Mouse (Mus musculus): ENCODE measurements around the gene Olfr809. TPM values are rescaled to one million over a fixed set of nuclear protein-coding genes. Genes with fewer than 3 reads are reported as not detected.

Gene Olfr809
- polyA plus RNA-seq (2016; fragmentation: Nextera tagmentation; extraction: Ambion mirVana), result not detected in 2 replicates

DNA sequence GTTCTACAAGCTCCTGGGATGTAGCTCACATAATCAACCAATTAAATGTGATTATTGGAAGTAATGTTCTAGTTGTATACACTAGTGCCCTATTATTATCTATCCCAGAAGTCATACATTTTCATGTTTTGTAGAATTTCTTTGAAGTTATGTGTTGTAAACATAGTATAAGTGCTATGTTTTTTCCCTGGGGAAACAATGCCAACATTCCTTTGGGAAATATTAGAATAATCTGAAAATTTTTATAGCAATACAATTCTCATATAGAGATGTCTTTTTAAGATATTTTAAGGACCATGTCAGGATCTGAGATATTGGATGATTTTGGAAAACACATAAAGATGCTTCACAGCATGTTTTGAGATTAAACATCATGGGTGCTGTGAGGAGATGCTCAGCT is at the start of gene Olfr809:
Gene Olfr809, plus strand, starts transcription at position 301 of the 400 bp plus-strand sequence.
- Histone ChIP-seq H3K4me2 (replicated peaks) (no peak within 1 kb of the TSS), H3K27ac (no peak within 1 kb of the TSS), H3K36me3 (no peaks in the 10 kb centered on the region), H3K27me3 (no peaks in the 10 kb centered on the region), H3K4me1 (no peaks in the 10 kb centered on the region), H3K9ac (no peak within 1 kb of the TSS), H3K9me3 (replicated peaks) (no peaks in the 10 kb centered on the region), H3K4me3 (no peak within 1 kb of the TSS)
- ATAC-seq (ENCODE audit: low FRiP score), result no peak

DNA sequence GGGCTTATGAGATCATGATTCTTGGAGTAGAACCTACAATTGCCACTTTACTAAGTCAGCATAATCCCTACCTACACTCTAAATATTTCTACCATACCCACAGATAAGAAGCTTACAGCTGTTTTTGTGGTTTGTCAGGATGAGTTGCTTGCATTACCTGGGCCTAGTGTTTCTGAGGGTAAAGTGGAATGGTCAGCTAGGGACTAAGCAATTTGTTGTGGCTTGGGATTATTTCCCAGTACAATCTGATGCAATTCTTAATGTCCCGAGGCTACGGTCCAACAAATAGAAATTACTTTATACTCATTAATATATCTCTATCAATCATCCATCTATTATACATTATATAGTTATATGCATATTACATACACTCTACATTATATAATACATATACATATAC is 45.2 kb upstream of the Olfr809 start, which contains the start of gene Olfr805:
Gene Olfr805, minus strand, starts transcription at position 101 of the 400 bp plus-strand sequence.
- no peak within 1 kb of the TSS for H3K9ac ChIP-seq
- no peaks in the 10 kb centered on the region for H3K36me3 ChIP-seq
- H3K27ac ChIP-seq, result no peak within 1 kb of the TSS
- H3K9me3 ChIP-seq (replicated peaks), result no peaks in the 10 kb centered on the region
- 95% methylated on average over 2 of the region's 2 CpGs for WGBS
- no peak within 1 kb of the TSS for H3K4me3 ChIP-seq
- H3K4me2 ChIP-seq (replicated peaks), result no peak within 1 kb of the TSS
- H3K4me1 ChIP-seq, result no peaks in the 10 kb centered on the region
- no peaks in the 10 kb centered on the region for H3K27me3 ChIP-seq
- no peak for ATAC-seq (ENCODE audit: low FRiP score)

DNA sequence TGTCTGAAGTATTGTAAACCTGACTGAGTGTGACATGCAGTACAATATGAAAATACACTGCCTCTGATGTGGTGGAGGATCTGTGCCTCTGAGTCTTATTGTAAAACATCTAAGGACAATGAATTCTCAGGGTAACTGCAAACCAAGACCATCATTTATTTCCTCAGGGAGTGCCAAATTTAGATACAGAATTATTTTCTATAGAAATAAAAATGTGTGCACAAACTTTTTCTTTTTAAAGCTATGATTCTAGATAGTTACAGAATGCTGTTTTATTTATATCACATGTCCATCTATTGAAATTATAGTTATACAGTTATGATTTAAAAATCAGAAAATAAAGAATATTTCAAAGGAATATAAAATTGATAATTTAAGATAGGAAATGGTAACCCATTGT is 32.6 kb upstream of the Olfr809 start, which contains the start of gene Olfr806:
Gene Olfr806, minus strand, starts transcription at position 101 of the 400 bp plus-strand sequence.
- no peaks in the 10 kb centered on the region for H3K4me1 ChIP-seq
- H3K27ac ChIP-seq, result no peak within 1 kb of the TSS
- no peak within 1 kb of the TSS for H3K4me2 ChIP-seq (replicated peaks)
- H3K27me3 ChIP-seq, result no peaks in the 10 kb centered on the region
- H3K4me3 ChIP-seq, result no peak within 1 kb of the TSS
- no peak for ATAC-seq (ENCODE audit: low FRiP score)
- no peaks in the 10 kb centered on the region for H3K36me3 ChIP-seq
- no peaks in the 10 kb centered on the region for H3K9me3 ChIP-seq (replicated peaks)
- H3K9ac ChIP-seq, result no peak within 1 kb of the TSS

DNA sequence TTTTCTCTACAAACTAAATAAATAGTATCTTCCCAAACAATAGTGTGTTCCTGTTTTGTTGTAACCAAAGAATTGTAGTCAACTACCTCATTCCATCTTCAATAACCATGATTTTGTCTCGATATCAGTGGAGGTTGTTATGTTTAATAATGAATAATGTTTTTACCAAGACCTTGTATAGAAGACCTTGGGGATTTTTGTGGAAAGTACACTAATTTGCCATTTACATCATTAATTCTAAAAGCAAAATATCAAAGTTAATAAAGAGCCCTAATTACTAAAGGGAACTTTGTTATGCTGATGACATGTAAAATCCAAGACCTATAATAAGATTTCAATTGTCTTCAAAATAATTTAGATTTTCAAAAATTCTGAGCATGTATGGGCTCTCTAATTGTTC is 16.7 kb upstream of the Olfr809 start, which contains the start of gene Olfr807:
Gene Olfr807, minus strand, starts transcription at position 101 of the 400 bp plus-strand sequence.
- Histone ChIP-seq H3K4me2 (replicated peaks) (no peak within 1 kb of the TSS), H3K36me3 (no peaks in the 10 kb centered on the region), H3K27me3 (no peaks in the 10 kb centered on the region), H3K9me3 (replicated peaks) (no peaks in the 10 kb centered on the region), H3K27ac (no peak within 1 kb of the TSS), H3K4me1 (no peaks in the 10 kb centered on the region), H3K4me3 (no peak within 1 kb of the TSS), H3K9ac (no peak within 1 kb of the TSS)
- no peak for ATAC-seq (ENCODE audit: low FRiP score)
- WGBS, result 91% methylated on average over 1 of the region's 1 CpGs

DNA sequence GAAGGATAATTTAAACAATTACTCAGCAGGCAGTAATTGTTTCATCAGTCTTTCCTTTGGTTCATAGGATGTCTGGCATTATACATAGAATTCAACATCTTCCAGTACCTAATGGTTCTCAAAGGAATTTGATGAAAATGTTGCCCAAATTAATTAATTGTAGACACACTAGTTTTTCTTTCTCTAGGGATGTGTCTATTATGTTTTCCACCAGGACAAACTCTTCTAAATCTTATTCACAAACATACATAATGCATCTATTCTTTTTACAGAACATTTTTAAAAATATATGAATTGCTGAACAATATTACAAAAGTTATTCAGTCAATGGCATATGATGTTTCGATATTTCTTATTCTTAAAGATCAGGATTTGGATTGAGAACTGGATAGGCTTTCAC is 9.3 kb upstream of the Olfr809 start, which contains the start of gene Olfr808:
Gene Olfr808, plus strand, starts transcription at position 301 of the 400 bp plus-strand sequence.
- no peak for ATAC-seq (ENCODE audit: low FRiP score)
- no peaks in the 10 kb centered on the region for H3K27me3 ChIP-seq
- H3K4me2 ChIP-seq (replicated peaks), result no peak within 1 kb of the TSS
- no peaks in the 10 kb centered on the region for H3K36me3 ChIP-seq
- H3K9ac ChIP-seq, result no peak within 1 kb of the TSS
- H3K27ac ChIP-seq, result no peak within 1 kb of the TSS
- H3K4me1 ChIP-seq, result no peaks in the 10 kb centered on the region
- no peaks in the 10 kb centered on the region for H3K9me3 ChIP-seq (replicated peaks)
- no peak within 1 kb of the TSS for H3K4me3 ChIP-seq
- WGBS, result 92% methylated on average over 1 of the region's 1 CpGs

DNA sequence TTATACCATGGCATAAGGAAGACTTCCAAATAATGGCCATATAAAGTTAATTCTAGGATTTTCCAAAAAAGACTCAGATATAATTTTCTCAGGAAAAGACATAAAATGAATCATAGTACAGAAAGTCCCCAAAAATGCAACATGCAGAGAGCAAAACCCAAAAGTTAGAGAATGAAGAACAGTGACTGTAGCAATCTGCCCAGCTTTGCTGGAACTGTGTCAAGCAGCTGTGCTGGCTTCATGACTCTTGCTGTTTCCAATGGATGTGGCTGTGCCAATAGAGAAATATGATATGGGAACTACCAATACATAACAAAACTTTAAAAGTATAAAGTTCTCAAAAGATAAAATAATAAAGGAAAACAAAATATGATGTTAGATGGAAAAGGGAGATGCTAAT is 3.7 kb downstream of the Olfr809 start:
- no peak overlapping the region for H3K27ac ChIP-seq
- H3K9me3 ChIP-seq (replicated peaks), result no peaks in the 10 kb centered on the region
- no peak for ATAC-seq (ENCODE audit: low FRiP score)

DNA sequence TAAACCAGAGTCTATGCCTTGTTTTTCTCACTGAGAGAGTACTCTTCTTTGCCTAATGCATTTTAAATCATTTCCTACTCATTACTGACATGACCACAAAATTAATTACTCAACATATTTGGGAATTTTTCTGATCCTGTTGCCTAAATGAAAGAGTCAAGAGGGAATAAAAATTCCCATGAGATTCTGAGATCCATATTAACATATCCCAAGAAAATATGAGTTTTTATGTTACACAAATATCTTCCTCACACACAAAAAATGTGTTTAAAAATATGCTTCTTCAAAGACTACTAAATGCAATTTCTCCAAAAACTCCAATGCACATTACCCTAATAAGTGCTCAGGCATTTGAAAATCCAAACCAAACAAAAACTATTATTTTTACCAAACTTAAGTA is 20.4 kb downstream of the Olfr809 start, which contains the start of gene Olfr810:
Gene Olfr810, minus strand, starts transcription at position 101 of the 400 bp plus-strand sequence.
- H3K9ac ChIP-seq, result no peak within 1 kb of the TSS
- H3K4me1 ChIP-seq, result no peaks in the 10 kb centered on the region
- no peaks in the 10 kb centered on the region for H3K36me3 ChIP-seq
- no peaks in the 10 kb centered on the region for H3K27me3 ChIP-seq
- no peaks in the 10 kb centered on the region for H3K9me3 ChIP-seq (replicated peaks)
- H3K4me2 ChIP-seq (replicated peaks), result no peak within 1 kb of the TSS
- no peak for ATAC-seq (ENCODE audit: low FRiP score)
- no peak within 1 kb of the TSS for H3K4me3 ChIP-seq
- H3K27ac ChIP-seq, result no peak within 1 kb of the TSS

More for the DNA sequence above, 3.7 kb downstream of the Olfr809 start:
- Histone ChIP-seq H3K4me2 (replicated peaks) (no peak overlapping the region), H3K4me3 (no peak overlapping the region), H3K9ac (no peak overlapping the region), H3K36me3 (no peaks in the 10 kb centered on the region), H3K27me3 (no peaks in the 10 kb centered on the region), H3K4me1 (no peaks in the 10 kb centered on the region)

DNA sequence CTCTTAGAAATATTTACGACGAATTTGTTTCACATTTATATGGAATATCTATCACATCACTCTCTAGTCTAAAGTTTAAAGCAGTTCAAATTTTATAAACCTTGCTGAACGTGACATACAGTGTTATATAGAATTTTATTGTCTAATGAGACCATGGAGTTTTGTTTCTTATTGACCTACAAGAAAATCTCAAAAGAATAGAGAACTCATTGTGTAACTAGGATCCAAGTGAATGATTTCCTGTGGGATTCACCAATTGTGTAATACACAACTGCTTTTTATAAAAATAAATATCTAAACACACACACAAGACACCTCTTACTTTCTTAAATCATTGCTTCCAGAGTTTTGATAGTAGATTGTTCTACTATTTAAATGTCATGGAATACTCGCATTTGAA is 29.9 kb downstream of the Olfr809 start, which contains the start of gene Olfr811:
Gene Olfr811, minus strand, starts transcription at position 101 of the 400 bp plus-strand sequence.
- Histone ChIP-seq H3K27ac (no peak within 1 kb of the TSS), H3K4me3 (no peak within 1 kb of the TSS), H3K27me3 (no peaks in the 10 kb centered on the region), H3K9me3 (replicated peaks) (no peaks in the 10 kb centered on the region), H3K4me2 (replicated peaks) (no peak within 1 kb of the TSS), H3K36me3 (no peaks in the 10 kb centered on the region), H3K9ac (no peak within 1 kb of the TSS), H3K4me1 (no peaks in the 10 kb centered on the region)
- 86% methylated on average over 4 of the region's 4 CpGs for WGBS
- ATAC-seq (ENCODE audit: low FRiP score), result no peak

Small RNAs within 50 kb of the gene (microRNA-seq; reads per million reads assigned to microRNA genes)
- not detected for gene Gm24485

Other genes starting within 250 kb of the Olfr809 start
- gene Olfr792, start 235.5 kb upstream of the Olfr809 start, polyA plus RNA-seq (2016; fragmentation: Nextera tagmentation; extraction: Ambion mirVana), result not detected in 2 replicates
- gene Olfr794, start 207.0 kb upstream of the Olfr809 start, polyA plus RNA-seq (2016; fragmentation: Nextera tagmentation; extraction: Ambion mirVana), result not detected in 2 replicates
- gene Olfr796, start 162.1 kb upstream of the Olfr809 start, polyA plus RNA-seq (2016; fragmentation: Nextera tagmentation; extraction: Ambion mirVana), result not detected in 2 replicates
- gene Olfr798, start 146.7 kb upstream of the Olfr809 start, polyA plus RNA-seq (2016; fragmentation: Nextera tagmentation; extraction: Ambion mirVana), result not detected in 2 replicates
- not detected in 2 replicates for gene Olfr799, start 137.2 kb upstream of the Olfr809 start, polyA plus RNA-seq (2016; fragmentation: Nextera tagmentation; extraction: Ambion mirVana)
- gene Olfr800, start 116.9 kb upstream of the Olfr809 start, polyA plus RNA-seq (2016; fragmentation: Nextera tagmentation; extraction: Ambion mirVana), result not detected in 2 replicates
- gene Olfr801, start 100.8 kb upstream of the Olfr809 start, polyA plus RNA-seq (2016; fragmentation: Nextera tagmentation; extraction: Ambion mirVana), result not detected in 2 replicates
- gene Olfr802, start 86.5 kb upstream of the Olfr809 start, polyA plus RNA-seq (2016; fragmentation: Nextera tagmentation; extraction: Ambion mirVana), result 0.04 TPM in 1 of 2 replicates, not detected in the other
- gene Olfr803, start 80.4 kb upstream of the Olfr809 start, polyA plus RNA-seq (2016; fragmentation: Nextera tagmentation; extraction: Ambion mirVana), result not detected in 2 replicates
- gene Olfr804, start 71.4 kb upstream of the Olfr809 start, polyA plus RNA-seq (2016; fragmentation: Nextera tagmentation; extraction: Ambion mirVana), result not detected in 2 replicates
- gene Olfr805, start 45.3 kb upstream of the Olfr809 start, polyA plus RNA-seq (2016; fragmentation: Nextera tagmentation; extraction: Ambion mirVana), result not detected in 2 replicates
- not detected in 2 replicates for gene Olfr806, start 32.7 kb upstream of the Olfr809 start, polyA plus RNA-seq (2016; fragmentation: Nextera tagmentation; extraction: Ambion mirVana)
- gene Olfr807, start 16.8 kb upstream of the Olfr809 start, polyA plus RNA-seq (2016; fragmentation: Nextera tagmentation; extraction: Ambion mirVana), result not detected in 2 replicates
- gene Olfr808, start 9.2 kb upstream of the Olfr809 start, polyA plus RNA-seq (2016; fragmentation: Nextera tagmentation; extraction: Ambion mirVana), result not detected in 2 replicates
- not detected in 2 replicates for gene Olfr810, start 20.3 kb downstream of the Olfr809 start, polyA plus RNA-seq (2016; fragmentation: Nextera tagmentation; extraction: Ambion mirVana)
- not detected in 2 replicates for gene Olfr811, start 29.8 kb downstream of the Olfr809 start, polyA plus RNA-seq (2016; fragmentation: Nextera tagmentation; extraction: Ambion mirVana)
- gene Olfr812, start 71.5 kb downstream of the Olfr809 start, polyA plus RNA-seq (2016; fragmentation: Nextera tagmentation; extraction: Ambion mirVana), result not detected in 2 replicates
- gene Olfr813, start 80.7 kb downstream of the Olfr809 start, polyA plus RNA-seq (2016; fragmentation: Nextera tagmentation; extraction: Ambion mirVana), result not detected in 2 replicates
- gene Olfr814, start 105.2 kb downstream of the Olfr809 start, polyA plus RNA-seq (2016; fragmentation: Nextera tagmentation; extraction: Ambion mirVana), result not detected in 2 replicates
- gene Olfr815, start 131.2 kb downstream of the Olfr809 start, polyA plus RNA-seq (2016; fragmentation: Nextera tagmentation; extraction: Ambion mirVana), result not detected in 2 replicates
- not detected in 2 replicates for gene Olfr816, start 141.0 kb downstream of the Olfr809 start, polyA plus RNA-seq (2016; fragmentation: Nextera tagmentation; extraction: Ambion mirVana)
- not detected in 2 replicates for gene Olfr818, start 174.5 kb downstream of the Olfr809 start, polyA plus RNA-seq (2016; fragmentation: Nextera tagmentation; extraction: Ambion mirVana)
- gene Olfr819, start 192.6 kb downstream of the Olfr809 start, polyA plus RNA-seq (2016; fragmentation: Nextera tagmentation; extraction: Ambion mirVana), result not detected in 2 replicates
- not detected in 2 replicates for gene Olfr247, start 201.5 kb downstream of the Olfr809 start, polyA plus RNA-seq (2016; fragmentation: Nextera tagmentation; extraction: Ambion mirVana)
- gene Gm10310, start 210.4 kb downstream of the Olfr809 start, polyA plus RNA-seq (2016; fragmentation: Nextera tagmentation; extraction: Ambion mirVana), result not detected in 2 replicates
- not detected in 2 replicates for gene Olfr820, start 238.0 kb downstream of the Olfr809 start, polyA plus RNA-seq (2016; fragmentation: Nextera tagmentation; extraction: Ambion mirVana)

All from hindbrain, embryonic 12.5 days (tissue).